Comparison of ENCODE assay signal across 14 mouse cellular contexts in the genomic region with DNA sequence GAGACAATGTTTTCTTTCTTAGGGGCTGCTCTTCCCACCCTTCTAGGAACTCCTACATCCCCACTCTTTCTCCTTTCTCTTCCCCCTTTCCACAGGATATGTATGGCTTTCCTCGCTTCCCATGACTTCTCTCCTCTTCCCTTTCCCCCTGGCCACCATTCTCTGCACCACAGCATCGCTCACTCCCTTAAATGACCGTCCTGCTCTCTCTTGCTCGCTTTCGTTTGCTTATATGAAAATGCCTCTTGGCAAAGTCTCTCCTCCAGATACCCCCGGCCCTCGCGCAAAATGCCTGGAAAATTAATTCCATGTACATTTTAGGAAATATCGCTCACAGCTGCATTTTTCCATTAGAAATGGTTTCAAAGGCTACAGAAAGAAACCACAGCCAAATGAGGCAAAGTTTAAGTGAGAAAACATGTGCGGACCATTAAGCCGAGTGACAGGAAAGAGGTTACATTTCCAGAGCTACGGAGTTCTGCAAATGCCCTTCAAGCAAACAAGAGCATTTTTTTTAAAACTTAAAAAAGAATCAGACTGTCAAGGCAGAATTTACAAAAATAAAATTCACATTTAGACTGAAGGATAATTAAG.
DNase-seq lines count a peak whose midpoint lies in the region; ATAC-seq and TF ChIP-seq lines count a peak whose summit lies in the region.
"Had no signal": no experiment of that assay in that cellular context is flagged by ENCODE, and none has a peak within 500 bp of the region (broad histone marks: within the 10 kb centered on the region; RNA-seq: fewer than 3 reads in every experiment).

No protein-coding gene starts in this region.

- H3K9me3 ChIP-seq in kidney, embryonic 15.5 days (replicated peaks): no peaks in the 10 kb centered on the region
- H3K9me3 ChIP-seq in intestine, embryonic 14.5 days (ENCODE audit: control insufficient read depth, low read length): no peaks in the 10 kb centered on the region
- H3K9me3 ChIP-seq in neural tube, embryonic 11.5 days (ENCODE audit: control insufficient read depth, low read length): no peaks in the 10 kb centered on the region
- no peaks in the 10 kb centered on the region for H3K9me3 ChIP-seq in heart, embryonic 11.5 days (replicated peaks; ENCODE audit: control insufficient read depth, low read length)
- H3K9me3 ChIP-seq: midbrain, embryonic 15.5 days had no signal

- H3K4me3 ChIP-seq in kidney, embryonic 15.5 days (replicated peaks): 0 out of 2 replicates have a peak overlapping the region, but pooled peaks have one; percentile 14
- H3K4me3 ChIP-seq in kidney, adult 2 months (ENCODE audit: insufficient read depth, low read depth, low read length): no peak overlapping the region
- no peak overlapping the region for H3K4me3 ChIP-seq in intestine, embryonic 14.5 days (ENCODE audit: low read depth, low read length)
- no peak overlapping the region for H3K4me3 ChIP-seq in neural tube, embryonic 11.5 days (ENCODE audit: low read depth, low read length)
- no peak overlapping the region for H3K4me3 ChIP-seq in heart, embryonic 11.5 days (ENCODE audit: low read depth, low read length)
- H3K4me3 ChIP-seq: midbrain, embryonic 15.5 days had no signal

- peak overlapping the region; percentile 49 for H3K4me2 ChIP-seq in kidney, embryonic 15.5 days
- peak overlapping the region; percentile 29 for H3K4me2 ChIP-seq in intestine, embryonic 14.5 days (ENCODE audit: low read length)
- no peak overlapping the region for H3K4me2 ChIP-seq in neural tube, embryonic 11.5 days (ENCODE audit: low read depth)
- H3K4me2 ChIP-seq in heart, embryonic 11.5 days: no peak overlapping the region
- H3K4me2 ChIP-seq: midbrain, embryonic 15.5 days had no signal

- 0 out of 2 replicates have a peak overlapping the region, but pooled peaks have one; percentile 22 for H3K27ac ChIP-seq in kidney, embryonic 15.5 days
- no peak overlapping the region for H3K27ac ChIP-seq in kidney, adult 2 months (ENCODE audit: insufficient read depth, low read depth, low read length)
- peak overlapping the region; percentile 71 for H3K27ac ChIP-seq in intestine, embryonic 14.5 days (ENCODE audit: low read depth)
- no peak overlapping the region for H3K27ac ChIP-seq in neural tube, embryonic 11.5 days (ENCODE audit: low read depth, low read length)
- no peak overlapping the region for H3K27ac ChIP-seq in heart, embryonic 11.5 days (ENCODE audit: low read depth, low read length)
- H3K27ac ChIP-seq: liver, embryonic 14.5 days; midbrain, embryonic 15.5 days had no signal

- no peak for ATAC-seq in kidney, embryonic 15.5 days (replicated peaks; ENCODE audit: low FRiP score)
- ATAC-seq in intestine, embryonic 14.5 days (replicated peaks; ENCODE audit: low FRiP score, low TSS enrichment, low read depth): no peak
- ATAC-seq in neural tube, embryonic 11.5 days (ENCODE audit: insufficient read depth, low FRiP score, low TSS enrichment): no peak
- ATAC-seq in heart, embryonic 11.5 days (replicated peaks; ENCODE audit: insufficient number of reproducible peaks, low FRiP score, low TSS enrichment): no peak
- ATAC-seq: midbrain, embryonic 15.5 days had no signal

- peaks cover 5% of the 10 kb centered on the region; the same call in 1 of the 2 replicates for H3K4me1 ChIP-seq in kidney, embryonic 15.5 days
- no peaks in the 10 kb centered on the region for H3K4me1 ChIP-seq in kidney, adult 2 months (ENCODE audit: control insufficient read depth, insufficient read depth, low read length)
- H3K4me1 ChIP-seq in intestine, embryonic 14.5 days (replicated peaks; ENCODE audit: control insufficient read depth, insufficient read depth, low read length): 0 out of 2 replicates have a peak, but pooled peaks cover 5% of the 10 kb centered on the region
- H3K4me1 ChIP-seq in neural tube, embryonic 11.5 days (ENCODE audit: control insufficient read depth, insufficient read depth, low read length): no peaks in the 10 kb centered on the region
- no peaks in the 10 kb centered on the region for H3K4me1 ChIP-seq in heart, embryonic 11.5 days (ENCODE audit: control insufficient read depth, insufficient read depth, low read length)
- H3K4me1 ChIP-seq: midbrain, embryonic 15.5 days had no signal

- H3K27me3 ChIP-seq in kidney, embryonic 15.5 days: no peaks in the 10 kb centered on the region
- H3K27me3 ChIP-seq in kidney, adult 2 months (replicated peaks; ENCODE audit: control insufficient read depth, insufficient read depth, low read length): 0 out of 2 replicates have a peak, but pooled peaks cover 1% of the 10 kb centered on the region
- no peaks in the 10 kb centered on the region for H3K27me3 ChIP-seq in intestine, embryonic 14.5 days (replicated peaks; ENCODE audit: control insufficient read depth, insufficient read depth, low read length)
- no peaks in the 10 kb centered on the region for H3K27me3 ChIP-seq in neural tube, embryonic 11.5 days (ENCODE audit: control insufficient read depth, insufficient read depth, low read length)
- H3K27me3 ChIP-seq in heart, embryonic 11.5 days (ENCODE audit: control insufficient read depth, insufficient read depth, low read length): no peaks in the 10 kb centered on the region
- H3K27me3 ChIP-seq: midbrain, embryonic 15.5 days had no signal

- no peak for TF ChIP-seq POLR2A in kidney, adult 2 months (IDR thresholded peaks at IDR 0.05; ENCODE audit: low read depth, low read length)

- WGBS in kidney, embryonic 15.5 days: 44% methylated on average over 12 of the region's 12 CpGs
- WGBS in kidney, adult 2 months: 22% methylated on average over 12 of the region's 12 CpGs
- 51% methylated on average over 12 of the region's 12 CpGs for WGBS in intestine, embryonic 14.5 days
- WGBS in neural tube, embryonic 11.5 days: 71% methylated on average over 12 of the region's 12 CpGs
- WGBS in heart, embryonic 11.5 days (ENCODE audit: insufficient replicate concordance): 79% methylated on average over 12 of the region's 12 CpGs

- no peak for TF ChIP-seq CTCF in kidney, adult 2 months (conservative IDR thresholded peaks at IDR 0.05; ENCODE audit: insufficient read depth, insufficient read length, low read depth, low read length)

- H3K36me3 ChIP-seq in kidney, embryonic 15.5 days: no peaks in the 10 kb centered on the region
- no peaks in the 10 kb centered on the region for H3K36me3 ChIP-seq in kidney, adult 2 months (ENCODE audit: control insufficient read depth, insufficient read depth, low read length)
- H3K36me3 ChIP-seq in intestine, embryonic 14.5 days (ENCODE audit: control insufficient read depth, insufficient read depth, low read length): no peaks in the 10 kb centered on the region
- H3K36me3 ChIP-seq in neural tube, embryonic 11.5 days (ENCODE audit: control insufficient read depth, insufficient read depth, low read length): no peaks in the 10 kb centered on the region
- no peaks in the 10 kb centered on the region for H3K36me3 ChIP-seq in heart, embryonic 11.5 days (ENCODE audit: control insufficient read depth, insufficient read depth, low read length)
- H3K36me3 ChIP-seq: G1E; midbrain, embryonic 15.5 days had no signal

- no peak overlapping the region for H3K9ac ChIP-seq in kidney, embryonic 15.5 days
- no peak overlapping the region for H3K9ac ChIP-seq in intestine, embryonic 14.5 days (ENCODE audit: low read length)
- H3K9ac ChIP-seq in neural tube, embryonic 11.5 days (ENCODE audit: low read length): no peak overlapping the region
- H3K9ac ChIP-seq in heart, embryonic 11.5 days (ENCODE audit: low read depth, low read length): no peak overlapping the region
- H3K9ac ChIP-seq: liver, embryonic 14.5 days; midbrain, embryonic 15.5 days had no signal

- DNase-seq in kidney, adult 2 months: no peak
- DNase-seq in embryo, embryonic 10 days (ENCODE audit: low spot score): peak; percentile 16
- no peak for DNase-seq in intestine, embryonic 14.5 days (ENCODE audit: low spot score)
- DNase-seq in neural tube, embryonic 11.5 days (ENCODE audit: low spot score): peak; percentile 21
- no peak for DNase-seq in right cerebral cortex, adult 18-20 months
- no peak for DNase-seq in thymus, postnatal 14 days
- DNase-seq: B cell, adult 2 months; cerebellum, adult 9-11 months; right cerebral cortex, postnatal 25 days had no signal

Comparison
In these comparisons a context has a peak if more than half of its experiments do, and no peak if none do; other contexts are left out.
1. H3K27ac ChIP-seq: peak in kidney, embryonic 15.5 days (single experiment) and intestine, embryonic 14.5 days (single experiment); none in kidney, adult 2 months (single experiment), neural tube, embryonic 11.5 days (single experiment) and heart, embryonic 11.5 days (single experiment).
2. H3K4me2 ChIP-seq: peak in kidney, embryonic 15.5 days (single experiment) and intestine, embryonic 14.5 days (single experiment); none in neural tube, embryonic 11.5 days (single experiment) and heart, embryonic 11.5 days (single experiment).
3. DNase-seq: peak in embryo, embryonic 10 days (single experiment) and neural tube, embryonic 11.5 days (single experiment); none in kidney, adult 2 months (single experiment), intestine, embryonic 14.5 days (single experiment), right cerebral cortex, adult 18-20 months (single experiment) and thymus, postnatal 14 days (single experiment).